Mouse (Mus musculus): ENCODE data around the gene Tfdp1. TPM values are rescaled to one million over a fixed set of nuclear protein-coding genes. Genes with fewer than 3 reads are reported as not detected.

Gene Tfdp1
- polyA plus RNA-seq, 1 experiment from 2014 or later = 87.2 TPM

GRCm38 (mm10) chr8:13396725-13397124 is 58.2 kb downstream of the Tfdp1 start, which contains the start of gene Atp4b:
Gene Atp4b, minus strand, starts transcription at chr8:13396825.
- no peak for ATAC-seq
- Histone ChIP-seq H3K4me2 (ENCODE audit: low read length) (no peak within 1 kb of the TSS), H3K27ac (ENCODE audit: low read length) (no peak within 1 kb of the TSS), H3K9ac (ENCODE audit: low read depth, low read length) (no peak within 1 kb of the TSS), H3K36me3 (ENCODE audit: control insufficient read depth, insufficient read depth, low read length) (no peaks in the 10 kb centered on the region), H3K4me3 (ENCODE audit: low read depth, low read length) (no peak within 1 kb of the TSS), H3K27me3 (ENCODE audit: control insufficient read depth, insufficient read depth, low read depth, low read length) (no peaks in the 10 kb centered on the region), H3K4me1 (ENCODE audit: control insufficient read depth, insufficient read depth, low read length) (no peaks in the 10 kb centered on the region), H3K9me3 (replicated peaks; ENCODE audit: control insufficient read depth, low read length, poor library complexity, severe bottlenecking) (no peaks in the 10 kb centered on the region)
- WGBS = 85% methylated on average over 5 of the region's 5 CpGs

- no peaks in the 10 kb centered on the region for H3K9me3 ChIP-seq (replicated peaks; ENCODE audit: control insufficient read depth, low read length, poor library complexity, severe bottlenecking)
- no peak overlapping the region for H3K4me2 ChIP-seq (ENCODE audit: low read length)
- ATAC-seq = no peak
- no peaks in the 10 kb centered on the region for H3K4me1 ChIP-seq (ENCODE audit: control insufficient read depth, insufficient read depth, low read length)
- no peaks in the 10 kb centered on the region for H3K36me3 ChIP-seq (ENCODE audit: control insufficient read depth, insufficient read depth, low read length)
- H3K9ac ChIP-seq (ENCODE audit: low read depth, low read length) = no peak overlapping the region
- no peak overlapping the region for H3K27ac ChIP-seq (ENCODE audit: low read length)
- H3K4me3 ChIP-seq (ENCODE audit: low read depth, low read length) = no peak overlapping the region
- no peaks in the 10 kb centered on the region for H3K27me3 ChIP-seq (ENCODE audit: control insufficient read depth, insufficient read depth, low read depth, low read length)
- WGBS = 85% methylated on average over 6 of the region's 6 CpGs
Observed at GRCm38 (mm10) chr8:13403517-13403916, 65.0 kb downstream of the Tfdp1 start.

- Histone ChIP-seq H3K4me1 (ENCODE audit: control insufficient read depth, insufficient read depth, low read length) (no peaks in the 10 kb centered on the region), H3K27me3 (ENCODE audit: control insufficient read depth, insufficient read depth, low read depth, low read length) (no peaks in the 10 kb centered on the region), H3K4me3 (ENCODE audit: low read depth, low read length) (no peak within 1 kb of the TSS), H3K9ac (ENCODE audit: low read depth, low read length) (no peak within 1 kb of the TSS), H3K27ac (ENCODE audit: low read length) (no peak within 1 kb of the TSS), H3K4me2 (ENCODE audit: low read length) (no peak within 1 kb of the TSS), H3K36me3 (ENCODE audit: control insufficient read depth, insufficient read depth, low read length) (no peaks in the 10 kb centered on the region), H3K9me3 (replicated peaks; ENCODE audit: control insufficient read depth, low read length, poor library complexity, severe bottlenecking) (no peaks in the 10 kb centered on the region)
- 81% methylated on average over 5 of the region's 5 CpGs for WGBS
- ATAC-seq = no peak
Observed at GRCm38 (mm10) chr8:13404666-13405131, 66.1 kb downstream of the Tfdp1 start, which contains the start of gene Grk1. Gene Grk1, plus strand, starts transcription at chr8:13405081.

GRCm38 (mm10) chr8:13406011-13406410 is 67.5 kb downstream of the Tfdp1 start:
- WGBS = 48% methylated on average over 5 of the region's 5 CpGs
- Histone ChIP-seq H3K4me1 (ENCODE audit: control insufficient read depth, insufficient read depth, low read length) (no peaks in the 10 kb centered on the region), H3K27me3 (ENCODE audit: control insufficient read depth, insufficient read depth, low read depth, low read length) (no peaks in the 10 kb centered on the region), H3K9ac (ENCODE audit: low read depth, low read length) (no peak overlapping the region), H3K4me2 (ENCODE audit: low read length) (no peak overlapping the region), H3K36me3 (ENCODE audit: control insufficient read depth, insufficient read depth, low read length) (no peaks in the 10 kb centered on the region), H3K27ac (ENCODE audit: low read length) (no peak overlapping the region), H3K4me3 (ENCODE audit: low read depth, low read length) (no peak overlapping the region), H3K9me3 (replicated peaks; ENCODE audit: control insufficient read depth, low read length, poor library complexity, severe bottlenecking) (no peaks in the 10 kb centered on the region)
- no peak for ATAC-seq

GRCm38 (mm10) chr8:13411597-13411996 is 73.0 kb downstream of the Tfdp1 start:
- H3K4me3 ChIP-seq (ENCODE audit: low read depth, low read length) = no peak overlapping the region
- no peak overlapping the region for H3K4me2 ChIP-seq (ENCODE audit: low read length)
- 32% methylated on average over 6 of the region's 6 CpGs for WGBS
- no peak overlapping the region for H3K9ac ChIP-seq (ENCODE audit: low read depth, low read length)
- H3K9me3 ChIP-seq (replicated peaks; ENCODE audit: control insufficient read depth, low read length, poor library complexity, severe bottlenecking) = no peaks in the 10 kb centered on the region
- H3K27ac ChIP-seq (ENCODE audit: low read length) = no peak overlapping the region
- H3K36me3 ChIP-seq (ENCODE audit: control insufficient read depth, insufficient read depth, low read length) = no peaks in the 10 kb centered on the region
- H3K4me1 ChIP-seq (ENCODE audit: control insufficient read depth, insufficient read depth, low read length) = no peaks in the 10 kb centered on the region
- 0 out of 2 replicates have a peak, but pooled peaks have one; percentile 58 for ATAC-seq
- no peaks in the 10 kb centered on the region for H3K27me3 ChIP-seq (ENCODE audit: control insufficient read depth, insufficient read depth, low read depth, low read length)

GRCm38 (mm10) chr8:13412891-13413558 is 74.5 kb downstream of the Tfdp1 start:
- no peak overlapping the region for H3K4me2 ChIP-seq (ENCODE audit: low read length)
- H3K9ac ChIP-seq (ENCODE audit: low read depth, low read length) = no peak overlapping the region
- ATAC-seq = peak; percentile 42; the same call in 1 of the 2 replicates
- no peak overlapping the region for H3K4me3 ChIP-seq (ENCODE audit: low read depth, low read length)
- no peak overlapping the region for H3K27ac ChIP-seq (ENCODE audit: low read length)
- H3K9me3 ChIP-seq (replicated peaks; ENCODE audit: control insufficient read depth, low read length, poor library complexity, severe bottlenecking) = no peaks in the 10 kb centered on the region
- no peaks in the 10 kb centered on the region for H3K36me3 ChIP-seq (ENCODE audit: control insufficient read depth, insufficient read depth, low read length)
- H3K27me3 ChIP-seq (ENCODE audit: control insufficient read depth, insufficient read depth, low read depth, low read length) = no peaks in the 10 kb centered on the region
- 61% methylated on average over 13 of the region's 13 CpGs for WGBS
- H3K4me1 ChIP-seq (ENCODE audit: control insufficient read depth, insufficient read depth, low read length) = no peaks in the 10 kb centered on the region

- H3K27ac ChIP-seq (ENCODE audit: low read length) = no peak overlapping the region
- no peaks in the 10 kb centered on the region for H3K27me3 ChIP-seq (ENCODE audit: control insufficient read depth, insufficient read depth, low read depth, low read length)
- 61% methylated on average over 12 of the region's 12 CpGs for WGBS
- no peaks in the 10 kb centered on the region for H3K36me3 ChIP-seq (ENCODE audit: control insufficient read depth, insufficient read depth, low read length)
- no peak overlapping the region for H3K4me3 ChIP-seq (ENCODE audit: low read depth, low read length)
- no peaks in the 10 kb centered on the region for H3K4me1 ChIP-seq (ENCODE audit: control insufficient read depth, insufficient read depth, low read length)
- no peak overlapping the region for H3K4me2 ChIP-seq (ENCODE audit: low read length)
- H3K9ac ChIP-seq (ENCODE audit: low read depth, low read length) = no peak overlapping the region
- H3K9me3 ChIP-seq (replicated peaks; ENCODE audit: control insufficient read depth, low read length, poor library complexity, severe bottlenecking) = no peaks in the 10 kb centered on the region
- ATAC-seq = no peak
Observed at GRCm38 (mm10) chr8:13413823-13414390, 75.4 kb downstream of the Tfdp1 start.

- 78% methylated on average over 10 of the region's 10 CpGs for WGBS
- Histone ChIP-seq H3K9me3 (replicated peaks; ENCODE audit: control insufficient read depth, low read length, poor library complexity, severe bottlenecking) (no peaks in the 10 kb centered on the region), H3K4me2 (ENCODE audit: low read length) (no peak overlapping the region), H3K9ac (ENCODE audit: low read depth, low read length) (no peak overlapping the region), H3K4me3 (ENCODE audit: low read depth, low read length) (no peak overlapping the region), H3K36me3 (ENCODE audit: control insufficient read depth, insufficient read depth, low read length) (no peaks in the 10 kb centered on the region), H3K4me1 (ENCODE audit: control insufficient read depth, insufficient read depth, low read length) (no peaks in the 10 kb centered on the region), H3K27ac (ENCODE audit: low read length) (no peak overlapping the region), H3K27me3 (ENCODE audit: control insufficient read depth, insufficient read depth, low read depth, low read length) (no peaks in the 10 kb centered on the region)
- no peak for ATAC-seq
Observed at GRCm38 (mm10) chr8:13415879-13416278, 77.3 kb downstream of the Tfdp1 start.

- Histone ChIP-seq H3K27me3 (ENCODE audit: control insufficient read depth, insufficient read depth, low read depth, low read length) (no peaks in the 10 kb centered on the region), H3K9me3 (replicated peaks; ENCODE audit: control insufficient read depth, low read length, poor library complexity, severe bottlenecking) (no peaks in the 10 kb centered on the region), H3K27ac (ENCODE audit: low read length) (no peak overlapping the region), H3K36me3 (ENCODE audit: control insufficient read depth, insufficient read depth, low read length) (no peaks in the 10 kb centered on the region), H3K9ac (ENCODE audit: low read depth, low read length) (no peak overlapping the region), H3K4me3 (ENCODE audit: low read depth, low read length) (no peak overlapping the region), H3K4me2 (ENCODE audit: low read length) (no peak overlapping the region), H3K4me1 (ENCODE audit: control insufficient read depth, insufficient read depth, low read length) (no peaks in the 10 kb centered on the region)
- WGBS = 81% methylated on average over 2 of the region's 2 CpGs
- no peak for ATAC-seq
Observed at GRCm38 (mm10) chr8:13419111-13419639, 80.6 kb downstream of the Tfdp1 start.

Measured in midbrain, embryonic 16.5 days (tissue).